Mouse (Mus musculus) midbrain, embryonic 10.5 days (tissue): ENCODE data around the gene Diexf. TPM values are rescaled to one million over a fixed set of nuclear protein-coding genes. Genes with fewer than 3 reads are reported as not detected.

ENCODE experiments used
- DNase-seq: peaks from one replicate; pipeline ENCODE4 v3.0.0-alpha.2; 2017; ENCODE audit warnings: low spot score
- H3K27ac ChIP-seq: fragments of 300-500 bp; sonication (generic); replicated peaks from 2 replicates; pipeline ENCODE4 v1.5.1; 2016; ENCODE audit warnings: mild to moderate bottlenecking
- H3K27me3 ChIP-seq: fragments of 300-500 bp; sonication (generic); 2 replicates; pipeline ENCODE4 v1.6.1; 2016; ENCODE audit warnings: low read depth, mild to moderate bottlenecking; ENCODE audit not compliant: poor library complexity, severe bottlenecking
- H3K36me3 ChIP-seq: fragments of 300-500 bp; sonication (generic); 2 replicates; pipeline ENCODE4 v1.6.1; 2016; ENCODE audit warnings: mild to moderate bottlenecking, moderate library complexity
- H3K4me1 ChIP-seq: fragments of 300-500 bp; sonication (generic); 2 replicates; pipeline ENCODE4 v1.6.1; 2016
- H3K4me3 ChIP-seq: fragments of 300-500 bp; sonication (generic); 2 replicates; pipeline ENCODE4 v1.5.1; 2016; ENCODE audit warnings: mild to moderate bottlenecking, moderate library complexity
- H3K9me3 ChIP-seq: fragments of 300-500 bp; sonication (generic); replicated peaks from 2 replicates; pipeline ENCODE4 v1.6.1; 2016; ENCODE audit warnings: mild to moderate bottlenecking
- WGBS: fragments of 180-500 bp; shearing (Covaris S2); methylation state at CpG from one replicate; pipeline ENCODE4 v1.1.7; 2016; 5-methylcytosine and 5-hydroxymethylcytosine counted together
- polyA plus RNA-seq: library from polyadenylated mRNA; unstranded; fragments of >200 nt; fragmentation: Nextera tagmentation; extraction: Ambion mirVana; gene quantifications from 2 replicates; pipeline ENCODE4 v1.2.1, GENCODE M21; 2016

Diexf gene
- polyA plus RNA-seq, 1 experiment from 2014 or later = 8.8 TPM

DNA sequence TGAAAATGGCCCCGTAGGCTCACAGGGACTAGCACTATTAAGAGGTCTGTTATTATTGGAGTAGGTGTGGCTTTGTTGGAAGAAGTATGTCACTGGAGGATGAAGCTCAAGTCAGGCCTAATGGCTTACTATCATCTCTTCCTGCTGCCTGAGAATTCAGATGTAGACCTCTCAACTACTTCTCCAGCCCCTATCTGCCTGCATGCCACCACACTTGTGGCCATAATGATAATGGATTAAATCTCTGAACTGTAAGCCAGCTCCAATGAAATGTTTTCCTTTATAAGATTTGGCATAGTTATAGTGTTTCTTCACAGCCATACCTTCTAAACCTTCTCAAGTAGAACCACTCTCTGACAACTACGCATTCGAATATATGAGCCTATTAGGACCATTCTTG is 67.5 kb downstream of the Diexf start:
- H3K9me3 ChIP-seq = no peaks in the 10 kb centered on the region
- no peak for DNase-seq
- H3K27ac ChIP-seq = no peak overlapping the region
- no peaks in the 10 kb centered on the region for H3K27me3 ChIP-seq
- H3K36me3 ChIP-seq = no peaks in the 10 kb centered on the region
- no peaks in the 10 kb centered on the region for H3K4me1 ChIP-seq
- H3K4me3 ChIP-seq = no peak overlapping the region
- WGBS = 94% methylated on average over 3 of the region's 3 CpGs

DNA sequence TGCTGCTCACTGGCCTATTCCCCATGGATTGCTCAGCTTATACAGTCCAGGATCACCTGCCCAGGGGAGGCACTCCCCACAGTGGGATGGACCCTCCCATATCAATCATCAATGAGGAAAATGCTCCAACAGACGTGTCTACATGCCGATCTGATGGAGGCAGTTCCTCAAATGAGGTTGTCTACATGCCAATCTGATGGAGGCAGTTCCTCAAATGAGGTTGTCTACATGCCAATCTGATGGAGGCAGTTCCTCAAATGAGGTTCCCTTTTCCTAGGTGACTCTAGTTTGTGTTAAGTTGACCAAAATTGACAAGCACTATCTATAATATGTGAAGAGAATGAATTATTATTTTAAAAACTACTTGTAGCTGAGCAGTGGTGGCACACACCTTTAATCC is 69.9 kb downstream of the Diexf start:
- H3K4me3 ChIP-seq = no peak overlapping the region
- H3K27me3 ChIP-seq = no peaks in the 10 kb centered on the region
- H3K36me3 ChIP-seq = no peaks in the 10 kb centered on the region
- no peaks in the 10 kb centered on the region for H3K4me1 ChIP-seq
- 83% methylated on average over 2 of the region's 2 CpGs for WGBS
- no peak for DNase-seq
- no peak overlapping the region for H3K27ac ChIP-seq
- no peaks in the 10 kb centered on the region for H3K9me3 ChIP-seq

DNA sequence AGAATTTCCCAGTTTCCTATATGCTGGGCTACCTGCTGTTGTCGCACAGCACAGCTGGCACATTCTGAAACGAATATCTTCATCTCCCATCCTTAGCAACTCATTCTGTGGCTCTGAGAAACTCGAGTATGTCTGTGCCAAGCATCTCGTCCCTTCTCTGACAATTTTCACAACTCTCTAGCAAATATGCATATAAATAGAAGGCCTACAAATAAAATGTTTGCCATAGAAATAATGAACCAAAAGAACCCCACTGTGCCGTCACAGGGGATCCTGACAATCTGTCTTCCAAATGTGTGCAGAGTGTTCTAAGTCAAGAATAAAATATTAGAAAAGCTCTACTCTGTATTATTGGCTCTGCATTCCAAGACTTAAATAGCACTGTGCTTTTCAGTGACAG is 70.5 kb downstream of the Diexf start:
- H3K4me1 ChIP-seq = no peaks in the 10 kb centered on the region
- WGBS = 84% methylated on average over 5 of the region's 5 CpGs
- H3K36me3 ChIP-seq = no peaks in the 10 kb centered on the region
- no peaks in the 10 kb centered on the region for H3K9me3 ChIP-seq
- H3K27ac ChIP-seq = no peak overlapping the region
- no peaks in the 10 kb centered on the region for H3K27me3 ChIP-seq
- no peak overlapping the region for H3K4me3 ChIP-seq
- DNase-seq = no peak

DNA sequence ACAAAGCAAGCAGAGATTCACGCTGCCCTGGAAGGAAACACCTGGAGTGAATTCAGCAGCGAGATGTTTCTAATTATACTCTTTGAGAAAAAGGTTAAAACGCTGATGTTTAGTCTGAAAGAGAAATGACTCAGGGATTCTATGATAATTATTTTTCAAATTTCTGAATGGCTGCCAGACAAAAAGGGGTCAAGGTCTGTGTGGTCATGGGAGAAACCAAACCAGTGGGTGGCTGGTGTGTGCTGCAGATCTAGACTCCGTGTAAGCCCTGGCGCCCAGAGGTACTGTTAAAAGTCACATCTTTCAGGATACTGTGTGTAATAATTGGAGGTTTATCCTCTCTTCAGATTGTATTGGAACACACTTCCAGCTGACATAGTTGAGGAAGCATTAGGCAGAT is 75.7 kb downstream of the Diexf start:
- WGBS = 83% methylated on average over 5 of the region's 5 CpGs
- Histone ChIP-seq H3K36me3 (no peaks in the 10 kb centered on the region), H3K27ac (no peak overlapping the region), H3K9me3 (no peaks in the 10 kb centered on the region), H3K27me3 (no peaks in the 10 kb centered on the region), H3K4me3 (no peak overlapping the region), H3K4me1 (no peaks in the 10 kb centered on the region)
- no peak for DNase-seq

DNA sequence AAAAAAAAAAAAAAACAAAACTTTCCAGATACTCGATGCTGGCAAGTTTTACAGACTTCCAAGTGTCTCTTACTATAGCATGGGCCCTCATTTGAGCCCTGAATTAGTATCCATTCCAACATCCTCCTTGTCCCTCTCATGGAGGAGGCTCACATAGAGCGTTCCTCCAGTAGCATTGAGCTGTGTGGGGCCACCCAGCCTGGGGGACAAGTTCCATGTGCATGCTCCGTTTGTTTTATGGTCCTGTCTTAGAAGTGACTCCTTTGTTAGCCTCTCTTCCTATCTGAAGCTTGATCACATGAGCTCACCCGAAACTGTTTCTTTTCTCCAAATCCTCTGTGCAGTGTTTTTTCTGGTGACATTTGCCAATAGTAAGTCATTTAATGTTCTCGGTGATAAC is 77.0 kb downstream of the Diexf start:
- Histone ChIP-seq H3K4me1 (no peaks in the 10 kb centered on the region), H3K27ac (no peak overlapping the region), H3K27me3 (no peaks in the 10 kb centered on the region), H3K9me3 (no peaks in the 10 kb centered on the region), H3K4me3 (no peak overlapping the region), H3K36me3 (no peaks in the 10 kb centered on the region)
- 82% methylated on average over 5 of the region's 5 CpGs for WGBS
- no peak for DNase-seq

DNA sequence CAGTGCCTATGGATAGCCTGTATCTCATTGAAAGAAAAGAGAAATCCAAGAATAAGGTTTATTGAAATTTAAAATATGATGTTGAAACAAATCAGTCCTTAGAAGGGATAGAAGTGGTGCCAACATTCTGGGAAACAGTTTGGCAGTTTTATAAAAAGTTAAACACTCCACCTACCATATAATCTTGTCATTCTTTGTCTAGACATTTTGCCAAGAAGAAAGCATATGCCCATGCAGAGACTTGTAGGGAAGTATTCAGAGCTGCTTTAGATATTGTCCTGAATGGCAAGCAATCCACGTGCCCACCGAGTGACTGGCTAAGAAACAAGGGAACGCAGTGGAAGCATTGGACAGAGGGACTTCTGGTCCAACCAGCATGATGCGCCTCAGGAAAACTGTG is 82.5 kb downstream of the Diexf start:
- no peak for DNase-seq
- Histone ChIP-seq H3K4me3 (no peak overlapping the region), H3K27ac (no peak overlapping the region), H3K36me3 (no peaks in the 10 kb centered on the region), H3K9me3 (no peaks in the 10 kb centered on the region), H3K4me1 (no peaks in the 10 kb centered on the region), H3K27me3 (no peaks in the 10 kb centered on the region)
- WGBS = 96% methylated on average over 4 of the region's 4 CpGs

DNA sequence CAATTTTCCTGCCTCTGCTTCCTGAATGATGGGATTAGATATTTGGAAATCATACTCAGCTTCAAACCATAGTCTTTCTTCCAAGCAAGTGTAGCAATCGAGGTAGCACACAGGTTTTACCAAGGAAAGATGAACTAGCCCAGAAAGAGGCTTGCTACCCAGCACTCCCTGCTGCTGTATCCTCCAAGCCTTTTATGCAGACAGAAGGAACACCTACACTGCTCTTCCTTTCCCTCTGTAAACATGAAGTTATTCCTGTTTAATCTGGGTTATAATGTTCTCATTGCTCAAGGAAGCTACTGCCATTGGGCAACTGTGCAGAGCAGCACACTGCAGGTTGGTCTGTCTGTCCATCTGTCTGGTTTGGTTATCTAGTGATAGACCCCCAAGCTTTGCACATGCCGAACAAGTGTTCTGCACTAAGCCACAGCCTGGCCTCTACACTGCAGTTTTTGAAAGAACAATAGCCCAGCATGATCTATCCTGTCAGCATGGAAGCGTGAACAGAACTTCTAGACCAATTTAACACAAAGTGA is 87.2 kb downstream of the Diexf start:
- Histone ChIP-seq H3K27me3 (no peaks in the 10 kb centered on the region), H3K4me1 (no peaks in the 10 kb centered on the region), H3K9me3 (no peaks in the 10 kb centered on the region), H3K27ac (no peak overlapping the region), H3K36me3 (no peaks in the 10 kb centered on the region), H3K4me3 (no peak overlapping the region)
- no peak for DNase-seq
- WGBS = 62% methylated on average over 3 of the region's 3 CpGs

Other genes starting within 250 kb of the Diexf start
- gene Syt14, start 94.5 kb downstream of the Diexf start, polyA plus RNA-seq = 3.7 and 4.1 TPM in 2 replicates
- 2.3 and 2.6 TPM in 2 replicates for gene Irf6, start 22.8 kb upstream of the Diexf start, polyA plus RNA-seq
- 16.7 and 16.9 TPM in 2 replicates for gene A130010J15Rik, start 37.8 kb upstream of the Diexf start, polyA plus RNA-seq
- 1.2 and 1.9 TPM in 2 replicates for gene Traf3ip3, start 71.4 kb upstream of the Diexf start, polyA plus RNA-seq
- gene Lamb3, start 77.4 kb upstream of the Diexf start, polyA plus RNA-seq = 0.09 and 0.17 TPM in 2 replicates
- gene Hsd11b1, start 133.8 kb upstream of the Diexf start, polyA plus RNA-seq = 0.09 TPM in 1 of 2 replicates, not detected in the other
- gene G0s2, start 142.9 kb upstream of the Diexf start, polyA plus RNA-seq = 9.0 and 10.3 TPM in 2 replicates
- gene Camk1g, start 240.0 kb upstream of the Diexf start, polyA plus RNA-seq = 12.8 and 18.4 TPM in 2 replicates